Mouse (Mus musculus) neutrophil, adult 5-6 weeks (primary cell): ENCODE measurements at regions not wholly inside any gene's neighbourhood (a gene's known extent, or its start where the extent isn't known, plus 50 kb on each side); places are given as distances from the start of the nearest gene placed in this dataset.
A peak's percentile ranks its signal among the peaks of the same experiment; 100 is the strongest.

ENCODE experiments used
- ATAC-seq: fragments of 151-379, 151-347 bp; 2 replicates; pipeline ENCODE4 v1.8.0; 2017; ENCODE audit warnings: mild to moderate bottlenecking, moderate TSS enrichment; ENCODE audit not compliant: insufficient number of reproducible peaks, poor library complexity, low FRiP score, severe bottlenecking; ENCODE audit errors: extremely low read depth

DNA sequence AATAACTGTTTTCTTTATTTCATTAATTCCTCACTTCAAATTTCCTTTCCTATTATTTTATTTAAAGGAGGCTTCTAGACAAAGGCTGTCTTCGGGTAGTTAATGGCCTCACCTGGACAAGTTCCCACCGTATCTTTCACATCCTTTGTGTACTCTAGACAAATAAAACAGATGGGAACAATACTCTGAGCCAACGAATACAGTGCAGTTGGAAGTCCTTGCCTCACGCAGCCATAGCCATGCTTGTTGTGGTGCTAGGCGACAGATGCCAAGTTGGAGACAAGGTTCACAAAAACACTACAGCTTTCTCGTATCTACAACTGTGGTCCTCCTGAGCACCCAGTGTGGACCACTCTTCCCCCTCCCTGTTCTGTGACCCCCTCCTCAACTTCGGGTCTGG, 136.6 kb upstream of the Marcks start:
- ATAC-seq = no peak

DNA sequence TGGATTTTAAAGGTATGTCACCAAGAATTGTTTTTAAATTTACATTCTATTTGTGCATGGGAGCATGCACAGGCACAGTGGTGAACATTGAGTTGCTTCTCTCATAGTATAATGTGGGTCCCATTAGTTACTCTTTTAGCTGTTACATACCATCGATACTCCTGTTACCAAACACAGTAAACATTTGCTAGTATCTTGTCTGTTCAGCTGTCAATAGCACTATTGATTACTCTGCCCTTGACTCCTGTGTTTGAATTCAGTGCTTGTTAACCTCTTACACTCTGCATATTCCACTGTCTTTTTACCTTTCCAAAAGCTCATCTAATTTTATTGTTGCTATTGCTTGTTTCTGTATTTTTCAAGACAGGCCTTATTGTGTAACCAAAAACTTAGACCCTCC, 133.2 kb upstream of the Marcks start:
- no peak for ATAC-seq

DNA sequence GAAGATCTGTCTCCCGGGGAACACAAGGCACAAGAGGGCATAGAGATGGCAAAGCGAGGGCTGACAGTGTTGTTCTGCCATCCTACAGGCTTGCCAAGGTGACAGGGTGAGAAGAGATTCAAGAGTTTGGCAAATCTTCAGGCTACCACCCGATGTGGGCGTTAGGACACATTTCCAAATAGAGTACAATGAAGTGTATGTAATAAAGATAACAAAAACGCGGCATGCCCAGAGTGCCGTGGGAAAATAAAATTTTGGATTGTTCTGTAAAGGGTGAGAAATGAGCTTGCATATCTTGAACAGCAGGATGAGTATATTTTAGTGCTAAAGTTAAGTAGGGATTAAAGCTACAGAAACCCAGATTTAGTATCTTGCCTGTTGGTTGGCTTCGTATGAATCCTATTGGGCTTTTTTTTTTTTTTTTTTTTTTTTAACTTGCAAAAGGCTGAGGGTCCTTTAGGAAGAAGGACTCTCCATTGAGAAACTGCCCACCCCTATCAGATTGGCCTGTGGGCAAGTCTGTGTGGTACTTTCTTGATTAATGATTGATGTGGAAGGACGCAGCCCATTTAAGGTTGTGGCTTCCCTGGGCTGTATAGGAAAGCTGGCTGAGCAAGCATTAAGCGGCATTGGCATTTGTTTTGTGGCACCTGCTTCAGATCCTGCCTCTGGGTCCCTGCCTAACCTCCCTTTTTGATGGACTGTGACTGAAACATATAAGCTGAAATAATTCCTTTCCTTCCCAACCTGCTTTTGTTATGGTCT, 131.7 kb upstream of the Marcks start:
- ATAC-seq = no peak

DNA sequence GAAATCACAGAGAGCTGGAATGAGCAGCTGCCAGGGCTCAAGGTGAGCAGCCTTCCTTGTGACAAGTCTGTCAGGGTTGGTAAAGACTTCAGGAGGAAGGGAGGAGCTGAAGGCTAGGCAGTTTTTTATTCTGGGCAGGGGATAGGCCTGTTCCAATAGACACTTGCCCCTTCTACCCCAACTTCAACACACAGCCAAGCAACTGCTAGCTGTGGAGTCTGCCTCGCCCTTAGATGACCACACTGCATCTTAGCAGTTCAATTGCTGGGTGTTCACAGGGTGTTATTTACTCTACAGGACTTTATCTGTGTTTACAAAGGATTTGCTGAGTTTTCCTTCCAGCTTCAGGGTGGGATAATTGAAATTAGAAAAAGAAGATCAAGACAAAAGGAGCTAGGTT, 128.2 kb upstream of the Marcks start:
- no peak for ATAC-seq

DNA sequence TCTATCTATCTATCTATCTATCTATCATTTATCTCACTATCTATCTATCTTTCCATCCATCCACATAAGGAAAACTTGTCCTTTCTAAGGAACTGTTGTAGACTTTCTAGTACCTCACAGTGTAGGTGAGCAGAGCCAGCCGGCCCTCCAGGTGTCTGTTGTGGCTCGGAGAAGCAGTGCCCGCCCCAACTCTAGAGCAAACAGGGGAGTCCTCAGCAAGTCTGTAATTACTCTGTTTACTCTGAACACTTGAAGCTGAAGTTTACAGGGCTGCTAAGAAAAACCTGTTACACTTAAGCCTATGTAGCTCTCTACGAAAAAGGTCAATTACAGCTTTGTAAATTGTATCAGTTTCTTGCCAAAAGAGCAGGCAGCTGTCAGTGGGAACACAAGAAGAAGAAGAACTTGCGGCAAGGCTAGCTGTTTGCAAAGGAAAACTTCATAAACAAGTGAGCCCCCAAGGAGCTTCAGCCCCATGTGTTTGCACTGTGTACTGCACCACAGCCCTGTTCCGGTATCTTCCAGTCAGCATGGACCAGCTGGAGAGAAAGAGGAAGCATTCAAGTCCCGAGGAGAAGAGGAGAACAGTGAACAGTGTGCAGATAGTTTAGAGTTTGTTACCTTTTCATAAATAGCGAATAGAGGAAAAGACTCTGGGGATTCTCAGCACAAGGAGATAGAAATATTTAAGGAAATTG, 122.2 kb upstream of the Marcks start:
- ATAC-seq = peak; percentile 96

DNA sequence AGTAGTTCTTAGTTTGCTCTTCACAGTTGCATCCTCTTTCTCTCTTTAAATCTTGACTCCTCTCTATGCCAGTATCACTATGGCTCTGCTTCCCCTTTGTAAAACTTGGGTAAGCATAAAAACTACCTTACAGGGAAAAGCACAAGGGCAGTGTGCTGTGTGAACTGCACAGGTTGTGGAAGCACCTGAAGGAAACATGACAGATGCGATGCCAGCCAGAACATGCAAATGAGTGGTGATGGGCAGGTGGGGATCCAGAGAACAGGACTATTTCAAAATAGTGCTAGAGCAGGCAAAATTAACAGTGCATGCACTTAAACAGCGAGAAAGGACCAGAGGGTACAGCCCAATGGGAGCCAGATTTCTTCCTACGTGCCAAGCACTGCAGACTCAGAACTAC, 120.5 kb upstream of the Marcks start:
- no peak for ATAC-seq

DNA sequence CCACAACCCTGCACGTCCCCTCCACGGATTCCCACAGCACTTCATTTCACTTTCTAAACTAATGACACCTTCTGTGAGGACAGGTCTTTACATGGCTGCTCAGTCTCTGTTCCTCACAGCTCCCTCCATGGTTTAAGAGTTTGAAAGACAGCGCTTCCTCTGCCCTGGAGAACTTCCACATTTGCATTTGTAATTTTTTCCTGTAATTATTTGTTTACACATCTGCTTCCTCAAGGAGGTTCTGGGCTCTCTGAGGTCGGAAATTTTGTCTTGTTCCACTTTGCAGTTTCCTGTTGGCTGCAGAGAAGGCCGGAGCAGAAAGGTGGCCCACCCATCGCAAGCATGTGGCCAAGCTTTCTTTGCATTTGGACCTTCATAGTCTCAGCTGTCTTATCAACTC, 118.8 kb upstream of the Marcks start:
- no peak for ATAC-seq

DNA sequence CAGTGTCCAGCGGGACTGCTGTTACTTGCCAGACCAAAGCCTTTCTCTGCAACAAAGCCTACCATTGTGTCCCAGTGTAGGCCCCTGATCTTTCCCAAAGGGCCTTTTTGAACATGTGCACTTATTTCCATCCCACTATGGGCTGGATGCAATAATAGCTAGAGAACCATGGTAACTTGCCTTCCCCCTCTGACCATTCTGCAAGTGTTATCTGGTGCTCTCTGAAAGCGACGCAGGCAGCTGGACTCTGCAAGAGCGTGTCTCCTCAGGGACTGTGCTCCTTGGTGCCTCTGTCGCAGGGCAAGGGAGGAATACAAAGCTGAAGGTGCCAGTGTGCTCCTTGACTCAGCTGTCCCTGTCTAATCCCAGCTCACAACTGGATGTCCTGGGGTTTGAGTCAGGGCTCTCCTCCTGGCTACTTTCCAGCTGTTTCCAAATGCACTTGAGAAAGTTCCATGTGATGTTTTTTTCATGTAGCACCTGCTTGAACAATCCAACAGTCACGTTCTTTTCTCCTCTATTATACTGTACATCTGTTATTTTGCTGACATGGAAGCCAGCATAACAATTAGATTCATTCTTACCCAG, 112.3 kb upstream of the Marcks start:
- ATAC-seq = no peak

DNA sequence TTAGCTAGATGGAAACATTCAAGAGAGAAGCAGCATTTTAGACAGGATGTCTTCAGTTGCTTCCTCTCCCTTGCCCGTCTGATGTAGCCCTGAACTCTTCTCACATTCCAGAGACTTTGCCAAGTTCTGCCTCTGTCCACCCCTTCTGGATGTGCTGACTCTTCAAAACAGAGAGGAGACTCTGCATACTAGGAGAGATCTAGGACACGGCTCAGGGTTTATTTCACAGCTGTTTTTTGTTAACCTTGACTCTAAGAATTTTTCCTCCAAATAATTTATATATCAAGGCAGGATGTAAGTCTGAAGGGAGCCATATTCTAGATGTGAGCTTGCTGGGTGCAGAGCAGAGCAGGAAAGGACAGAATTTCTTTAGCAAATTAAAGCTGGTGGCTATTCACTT, 111.4 kb upstream of the Marcks start:
- ATAC-seq = no peak

DNA sequence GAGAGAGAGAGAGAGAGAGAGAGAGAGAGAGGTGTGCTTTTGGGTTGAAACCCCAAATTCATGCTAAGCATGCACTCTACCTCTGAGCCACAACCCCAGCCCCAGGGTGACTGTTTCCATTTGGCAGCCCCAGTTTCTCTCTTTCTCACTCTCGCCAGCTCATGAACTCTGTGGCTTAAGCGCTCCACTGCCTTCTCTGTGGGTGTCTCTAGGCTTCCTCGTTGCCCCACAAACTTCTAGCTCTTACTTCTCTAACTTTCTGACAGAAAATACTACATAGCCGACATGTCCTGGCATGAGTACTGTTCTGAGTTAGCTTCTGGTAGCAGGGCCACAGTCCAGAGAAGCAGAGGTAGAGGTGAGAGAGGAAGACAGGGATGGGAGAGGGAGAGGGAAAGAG, 110.8 kb upstream of the Marcks start:
- peak; percentile 53 for ATAC-seq

DNA sequence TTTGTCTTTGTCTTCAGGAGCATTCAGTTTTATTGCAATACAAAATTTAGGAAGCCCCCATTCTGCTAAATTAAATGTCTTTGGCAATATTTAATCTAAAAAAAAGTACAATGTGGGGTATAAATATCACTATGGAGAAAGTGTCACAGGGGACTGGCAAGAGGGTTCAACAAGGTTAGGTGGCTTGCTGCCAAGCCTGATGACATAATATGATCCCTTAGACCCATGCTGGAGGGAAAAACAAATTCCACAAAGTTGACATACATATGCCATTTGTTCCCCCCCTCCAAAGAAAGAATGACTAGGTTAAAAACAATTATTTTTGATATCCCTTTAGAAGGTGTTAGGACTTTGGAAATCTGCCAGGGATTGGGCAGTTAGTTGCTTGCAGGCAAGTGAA, 108.4 kb upstream of the Marcks start:
- ATAC-seq = no peak

DNA sequence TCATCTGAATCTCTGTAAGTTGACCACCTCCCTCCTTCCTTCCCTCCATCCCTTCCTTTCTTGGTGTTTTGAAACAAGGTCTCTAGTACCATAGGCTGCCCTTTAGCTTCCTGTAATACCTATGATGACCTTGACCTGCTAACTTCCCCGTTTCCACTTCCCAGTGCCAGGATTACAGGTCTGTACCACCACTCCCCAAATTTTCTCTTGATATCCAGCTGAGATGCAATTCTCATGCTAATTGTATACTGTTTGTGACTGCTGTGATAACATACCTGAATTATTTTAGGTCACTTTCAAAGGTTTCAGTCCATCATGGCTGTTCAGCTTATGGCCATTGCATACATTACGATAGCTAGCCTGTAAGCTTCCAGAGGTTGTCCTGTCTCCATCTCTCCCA, 104.4 kb upstream of the Marcks start:
- no peak for ATAC-seq

DNA sequence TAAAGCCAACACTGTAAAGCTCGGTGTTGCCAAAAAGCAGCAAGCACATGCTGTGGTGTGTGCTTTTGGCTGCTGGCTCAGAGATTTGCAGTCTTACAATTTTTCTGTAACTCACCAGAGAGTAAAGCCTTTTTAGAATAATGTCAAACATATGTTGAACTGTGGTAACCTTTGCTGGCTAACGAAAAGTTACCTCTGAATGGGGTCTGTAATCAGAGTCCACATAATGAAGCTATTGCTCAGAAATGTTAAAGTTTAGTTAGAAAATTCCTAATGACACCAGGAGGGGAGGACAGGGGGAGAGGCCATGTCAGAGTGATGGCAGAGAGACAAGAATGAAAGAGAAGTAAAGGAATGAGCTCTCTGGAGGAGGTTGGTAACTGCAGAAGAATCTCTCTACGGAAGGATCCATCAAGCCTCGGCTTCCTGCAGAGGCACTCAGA, 103.1 kb upstream of the Marcks start:
- no peak for ATAC-seq

DNA sequence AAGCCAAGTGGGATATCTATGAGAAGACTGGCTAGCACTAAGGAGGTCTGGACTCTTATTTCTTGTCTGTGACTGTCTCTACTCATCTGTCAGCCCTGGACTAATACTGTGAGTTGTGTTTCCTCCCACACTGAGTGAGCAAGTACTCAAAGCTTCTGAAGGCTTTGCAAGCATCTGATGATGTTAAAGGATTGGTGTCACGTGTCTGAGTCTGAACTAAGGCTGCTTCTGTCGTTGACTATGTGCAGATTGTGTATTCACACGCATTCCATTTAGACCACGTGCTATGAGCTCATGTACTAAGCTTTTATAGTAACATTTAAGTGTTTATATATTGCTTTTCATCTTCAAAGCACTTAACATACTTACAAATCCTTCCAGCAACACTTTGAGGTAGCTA, 101.9 kb upstream of the Marcks start:
- ATAC-seq = no peak

DNA sequence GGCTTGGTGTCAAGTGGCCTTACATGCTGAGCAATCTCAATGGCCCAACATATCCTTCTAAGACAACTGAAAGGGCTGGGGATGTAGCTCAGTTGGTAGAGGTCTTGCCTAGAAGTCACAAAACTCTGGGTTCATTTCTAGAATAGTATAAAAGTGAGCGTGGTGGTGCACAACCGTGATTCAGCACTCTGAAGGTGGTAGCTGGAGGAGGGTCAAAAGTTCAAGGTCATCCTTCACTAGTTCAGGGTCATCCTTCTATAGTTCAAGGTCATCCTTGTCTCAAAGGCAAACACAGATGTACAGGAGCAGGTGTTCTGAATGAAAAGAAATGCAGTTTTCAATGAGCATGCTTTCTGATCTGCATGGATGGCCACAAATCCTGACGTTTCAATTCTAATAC, 101.5 kb upstream of the Marcks start:
- no peak for ATAC-seq

DNA sequence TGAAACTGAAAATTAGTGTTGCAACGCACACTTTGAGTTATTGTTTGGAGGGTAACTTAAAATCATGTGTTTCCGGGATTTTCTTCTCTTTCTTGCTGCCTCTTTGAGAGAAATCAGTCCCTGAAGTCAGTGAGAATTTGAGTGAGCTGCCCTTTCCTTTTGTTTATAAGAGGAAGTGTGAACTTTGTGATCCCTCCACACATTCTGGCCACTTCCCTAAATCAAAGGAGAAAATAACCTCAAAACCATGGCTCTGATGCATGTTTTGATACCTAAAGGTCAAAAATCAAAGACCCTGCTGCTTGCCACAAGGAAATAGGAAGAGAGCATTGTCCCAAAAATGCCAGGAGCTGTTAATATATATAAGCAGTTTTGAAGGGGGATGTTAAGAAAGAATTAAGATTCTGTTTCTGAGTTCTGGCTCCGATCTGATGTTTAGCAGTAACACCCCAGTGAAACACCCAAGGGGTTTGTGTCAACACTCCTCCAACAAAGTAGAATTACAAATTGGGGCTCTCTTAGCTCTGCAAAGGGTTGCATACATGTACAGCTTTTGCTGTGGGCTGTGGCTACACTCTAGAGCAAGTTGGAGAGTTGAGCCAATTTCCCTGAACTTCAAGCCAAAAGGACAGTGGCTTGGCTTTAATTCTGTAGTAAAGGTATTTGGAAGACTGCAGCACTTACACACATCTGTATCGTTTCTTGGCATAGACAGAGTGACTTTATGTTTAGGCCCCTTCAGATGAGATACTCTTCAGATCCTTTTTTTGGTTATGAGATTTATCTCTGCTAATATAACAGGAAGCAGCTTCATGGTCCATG, 97.5 kb upstream of the Marcks start:
- no peak for ATAC-seq

DNA sequence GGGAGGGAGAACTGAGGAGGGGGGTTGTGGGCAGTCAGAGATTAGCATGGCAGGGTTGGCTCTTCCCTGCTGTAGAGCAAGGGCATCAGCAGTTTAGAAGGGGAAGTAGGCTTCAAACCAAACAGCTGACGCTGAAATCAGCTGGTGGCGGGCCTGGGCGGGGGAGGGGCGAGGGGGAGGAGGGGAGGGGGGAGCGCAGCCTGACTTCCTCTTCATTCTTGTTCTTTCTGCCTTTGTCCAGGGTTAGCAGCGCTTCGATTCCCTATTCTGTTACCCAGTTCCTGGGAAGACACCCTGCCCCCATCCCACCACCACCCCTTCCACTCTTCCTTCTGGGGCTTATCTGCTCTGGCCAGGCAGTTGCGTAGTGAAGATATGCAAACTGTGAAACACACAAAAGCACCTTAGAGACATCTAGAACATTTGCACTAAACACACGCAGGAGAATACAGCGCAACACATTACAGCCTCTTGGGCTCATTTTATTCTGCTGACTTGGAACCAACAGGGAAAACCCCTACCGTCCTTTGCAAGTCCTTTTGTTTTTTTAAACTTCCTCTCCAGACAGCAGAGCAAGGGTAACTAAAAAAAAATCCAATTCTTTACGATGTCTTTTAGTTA, 93.3 kb upstream of the Marcks start:
- ATAC-seq = peak; percentile 91

DNA sequence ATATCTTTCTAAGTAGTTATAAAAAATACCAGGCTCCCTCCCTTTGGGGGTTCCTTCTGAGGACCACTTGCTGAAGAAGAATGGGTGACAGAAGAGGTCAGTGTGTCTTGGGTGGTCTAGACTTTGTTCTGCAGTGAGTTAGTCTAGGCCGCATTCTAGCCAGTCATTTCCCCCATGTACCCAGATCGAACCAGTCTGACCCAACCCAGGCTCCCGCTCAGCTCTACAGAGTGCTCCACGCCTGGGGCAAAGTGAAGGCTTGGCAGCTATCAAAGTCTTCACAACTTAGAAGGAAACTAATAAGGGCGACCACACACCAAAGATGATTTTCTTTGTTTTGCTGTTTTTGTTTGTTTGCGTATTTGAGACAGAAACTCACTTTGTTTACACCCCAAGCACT, 92.4 kb upstream of the Marcks start:
- ATAC-seq = no peak

DNA sequence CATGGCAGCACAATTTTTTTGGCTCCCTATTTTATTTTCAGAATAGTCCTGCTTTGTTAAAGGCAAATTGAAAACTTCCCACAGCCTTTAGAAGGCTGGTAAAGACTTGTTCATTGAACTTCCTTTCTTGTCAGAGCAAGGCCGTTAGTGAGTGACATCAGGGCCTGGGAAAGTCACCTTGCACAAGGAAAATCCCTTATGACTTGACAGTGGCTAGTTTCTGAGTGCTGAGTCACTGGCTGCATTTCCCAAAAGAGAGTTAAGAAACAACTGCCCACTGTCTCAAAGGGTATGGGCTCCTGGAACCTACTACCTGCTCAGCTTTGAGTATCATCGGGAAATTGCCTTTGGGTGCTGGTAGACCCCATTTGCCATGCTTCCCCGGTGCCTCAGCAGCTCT, 89.2 kb upstream of the Marcks start:
- no peak for ATAC-seq
